Mouse (Mus musculus): Measurements from ENCODE around the gene 2200002D01Rik. TPM values are rescaled to one million over a fixed set of nuclear protein-coding genes. Genes with fewer than 3 reads are reported as not detected.

Gene 2200002D01Rik
- polyA plus RNA-seq, 2 experiments: 1.3 to 4.8 TPM

DNA sequence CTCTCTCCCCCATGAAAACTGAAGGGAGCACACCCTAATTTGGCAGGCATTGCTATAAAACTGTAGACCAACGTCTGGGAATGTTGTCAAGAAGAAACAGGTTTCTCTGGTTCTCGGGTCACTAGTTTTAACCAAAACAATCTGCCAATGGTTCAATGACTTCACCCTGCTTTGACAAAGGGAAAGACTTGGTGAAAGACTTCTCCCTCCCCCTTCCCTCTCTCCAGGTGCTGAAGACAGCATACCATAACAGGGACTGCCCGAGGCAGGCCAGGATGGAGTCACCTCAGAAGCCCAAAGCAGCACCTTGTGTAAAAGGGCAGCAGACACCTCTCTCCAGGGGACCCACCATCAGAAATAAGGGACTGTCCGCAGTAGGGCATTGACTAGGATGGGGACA lies 18.7 kb upstream of the 2200002D01Rik start:
- H3K27me3 ChIP-seq (ENCODE audit: control insufficient read depth, insufficient read depth, low read length): no peaks in the 10 kb centered on the region
- no peak for ATAC-seq (ENCODE audit: insufficient read depth)
- H3K4me3 ChIP-seq (ENCODE audit: insufficient read depth in 1 of 2, low read depth in 2 of 2, low read length in 2 of 2): no peak overlapping the region
- H3K4me1 ChIP-seq (replicated peaks; ENCODE audit: control insufficient read depth in 2 of 2, insufficient read depth in 2 of 2, low read length in 1 of 2): no peaks in the 10 kb centered on the region
- no peak overlapping the region for H3K9ac ChIP-seq (replicated peaks)
- H3K9me3 ChIP-seq (ENCODE audit: control insufficient read depth, low read length): no peaks in the 10 kb centered on the region
- H3K36me3 ChIP-seq (replicated peaks; ENCODE audit: control insufficient read depth, insufficient read depth, low read depth): no peaks in the 10 kb centered on the region
- 71% methylated on average over 4 of the region's 4 CpGs for WGBS (ENCODE audit: insufficient replicate concordance)
- TF ChIP-seq CTCF (IDR thresholded peaks at IDR 0.05; ENCODE audit: low read depth): no peak
- no peak for TF ChIP-seq EP300 (IDR thresholded peaks at IDR 0.05; ENCODE audit: low read depth)
- H3K27ac ChIP-seq: no peak overlapping the region
- H3K4me2 ChIP-seq (ENCODE audit: low read depth): no peak overlapping the region
- DNase-seq (ENCODE audit: low read depth in 3 of 3, low spot score in 3 of 3): no peak

DNA sequence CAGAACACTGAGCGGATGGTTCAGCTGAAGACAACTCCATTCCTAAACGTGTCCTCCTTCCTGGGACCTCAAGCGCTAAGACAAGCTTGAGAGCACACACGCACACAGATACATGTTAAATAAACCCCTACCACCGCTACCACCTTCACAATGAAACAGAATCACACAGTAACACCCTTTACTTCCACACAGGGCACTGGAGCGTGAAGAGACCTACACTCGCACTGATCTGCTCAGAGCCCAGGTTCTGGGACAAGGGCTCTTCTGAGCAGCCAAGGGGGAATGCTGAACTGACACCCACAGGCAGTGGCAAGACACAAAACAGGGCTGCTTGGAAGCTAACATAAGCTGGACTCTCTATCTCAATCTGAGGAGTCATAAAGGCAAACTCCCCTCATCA lies 17.4 kb upstream of the 2200002D01Rik start:
- Histone ChIP-seq H3K27me3 (ENCODE audit: control insufficient read depth, insufficient read depth, low read length) (no peaks in the 10 kb centered on the region), H3K9ac (replicated peaks) (no peak overlapping the region), H3K4me3 (ENCODE audit: insufficient read depth in 1 of 2, low read depth in 2 of 2, low read length in 2 of 2) (no peak overlapping the region), H3K27ac (no peak overlapping the region), H3K9me3 (ENCODE audit: control insufficient read depth, low read length) (no peaks in the 10 kb centered on the region), H3K4me2 (ENCODE audit: low read depth) (no peak overlapping the region), H3K4me1 (replicated peaks; ENCODE audit: control insufficient read depth in 2 of 2, insufficient read depth in 2 of 2, low read length in 1 of 2) (no peaks in the 10 kb centered on the region), H3K36me3 (replicated peaks; ENCODE audit: control insufficient read depth, insufficient read depth, low read depth) (no peaks in the 10 kb centered on the region)
- 76% methylated on average over 7 of the region's 7 CpGs for WGBS (ENCODE audit: insufficient replicate concordance)
- no peak for TF ChIP-seq EP300 (IDR thresholded peaks at IDR 0.05; ENCODE audit: low read depth)
- no peak for DNase-seq (ENCODE audit: low read depth in 3 of 3, low spot score in 3 of 3)
- no peak for ATAC-seq (ENCODE audit: insufficient read depth)

DNA sequence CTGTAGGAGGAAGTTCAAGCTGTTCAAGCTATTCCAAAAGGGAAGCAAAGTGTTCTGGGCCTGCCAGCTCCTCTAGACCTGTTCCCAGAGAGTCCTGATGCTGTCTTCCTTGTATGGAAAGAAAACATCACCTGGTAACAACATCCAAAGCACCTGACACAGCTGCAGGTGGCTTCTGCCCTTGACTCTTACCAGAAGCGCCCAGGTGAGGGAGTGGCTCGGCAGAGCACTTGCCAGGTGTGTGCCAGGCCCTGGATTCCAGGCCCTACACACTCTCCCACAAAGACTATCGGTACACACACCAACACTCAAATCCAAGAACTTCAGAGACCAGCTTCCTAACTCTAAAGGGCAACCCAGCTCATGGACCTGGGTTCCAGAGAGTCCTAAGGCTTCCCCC lies 15.6 kb upstream of the 2200002D01Rik start:
- DNase-seq (ENCODE audit: low read depth in 3 of 3, low spot score in 3 of 3): no peak
- Histone ChIP-seq H3K4me3 (ENCODE audit: insufficient read depth in 1 of 2, low read depth in 2 of 2, low read length in 2 of 2) (no peak overlapping the region), H3K27me3 (ENCODE audit: control insufficient read depth, insufficient read depth, low read length) (no peaks in the 10 kb centered on the region), H3K36me3 (replicated peaks; ENCODE audit: control insufficient read depth, insufficient read depth, low read depth) (no peaks in the 10 kb centered on the region), H3K4me2 (ENCODE audit: low read depth) (no peak overlapping the region), H3K9me3 (ENCODE audit: control insufficient read depth, low read length) (no peaks in the 10 kb centered on the region), H3K27ac (no peak overlapping the region), H3K4me1 (replicated peaks; ENCODE audit: control insufficient read depth in 2 of 2, insufficient read depth in 2 of 2, low read length in 1 of 2) (no peaks in the 10 kb centered on the region), H3K9ac (replicated peaks) (no peak overlapping the region)
- no peak for ATAC-seq (ENCODE audit: insufficient read depth)
- no peak for TF ChIP-seq EP300 (IDR thresholded peaks at IDR 0.05; ENCODE audit: low read depth)
- TF ChIP-seq CTCF (IDR thresholded peaks at IDR 0.05; ENCODE audit: low read depth): no peak
- WGBS (ENCODE audit: insufficient replicate concordance): 75% methylated on average over 3 of the region's 3 CpGs

DNA sequence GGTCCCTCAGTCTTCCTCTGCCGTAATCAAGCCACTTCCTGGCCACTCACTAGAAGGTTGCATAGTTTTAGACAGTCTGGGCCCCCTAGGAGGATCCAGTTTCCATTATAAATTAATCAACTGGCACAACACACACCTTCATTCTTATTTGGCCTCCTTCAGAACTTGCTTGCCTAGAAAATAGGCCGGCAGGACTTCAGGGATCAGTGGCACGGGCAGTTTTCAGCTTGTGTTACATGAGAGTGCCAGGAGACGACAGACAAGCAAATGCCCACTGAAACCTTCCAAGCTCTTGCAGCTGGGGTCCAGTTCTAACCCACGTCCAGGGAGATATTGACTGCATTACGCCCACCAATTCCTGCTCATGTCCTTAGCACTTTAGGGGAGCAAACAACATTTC lies 13.9 kb upstream of the 2200002D01Rik start:
- no peak overlapping the region for H3K9ac ChIP-seq (replicated peaks)
- ATAC-seq (ENCODE audit: insufficient read depth) (no peak), DNase-seq (ENCODE audit: low read depth in 3 of 3, low spot score in 3 of 3) (no peak)
- H3K4me3 ChIP-seq (ENCODE audit: insufficient read depth in 1 of 2, low read depth in 2 of 2, low read length in 2 of 2): no peak overlapping the region
- TF ChIP-seq EP300 (IDR thresholded peaks at IDR 0.05; ENCODE audit: low read depth) (no peak), CTCF (IDR thresholded peaks at IDR 0.05; ENCODE audit: low read depth) (no peak)
- no peaks in the 10 kb centered on the region for H3K9me3 ChIP-seq (ENCODE audit: control insufficient read depth, low read length)
- H3K36me3 ChIP-seq (replicated peaks; ENCODE audit: control insufficient read depth, insufficient read depth, low read depth): no peaks in the 10 kb centered on the region
- H3K27me3 ChIP-seq (ENCODE audit: control insufficient read depth, insufficient read depth, low read length): no peaks in the 10 kb centered on the region
- no peaks in the 10 kb centered on the region for H3K4me1 ChIP-seq (replicated peaks; ENCODE audit: control insufficient read depth in 2 of 2, insufficient read depth in 2 of 2, low read length in 1 of 2)
- no peak overlapping the region for H3K27ac ChIP-seq
- WGBS (ENCODE audit: insufficient replicate concordance): 67% methylated on average over 6 of the region's 6 CpGs
- no peak overlapping the region for H3K4me2 ChIP-seq (ENCODE audit: low read depth)

DNA sequence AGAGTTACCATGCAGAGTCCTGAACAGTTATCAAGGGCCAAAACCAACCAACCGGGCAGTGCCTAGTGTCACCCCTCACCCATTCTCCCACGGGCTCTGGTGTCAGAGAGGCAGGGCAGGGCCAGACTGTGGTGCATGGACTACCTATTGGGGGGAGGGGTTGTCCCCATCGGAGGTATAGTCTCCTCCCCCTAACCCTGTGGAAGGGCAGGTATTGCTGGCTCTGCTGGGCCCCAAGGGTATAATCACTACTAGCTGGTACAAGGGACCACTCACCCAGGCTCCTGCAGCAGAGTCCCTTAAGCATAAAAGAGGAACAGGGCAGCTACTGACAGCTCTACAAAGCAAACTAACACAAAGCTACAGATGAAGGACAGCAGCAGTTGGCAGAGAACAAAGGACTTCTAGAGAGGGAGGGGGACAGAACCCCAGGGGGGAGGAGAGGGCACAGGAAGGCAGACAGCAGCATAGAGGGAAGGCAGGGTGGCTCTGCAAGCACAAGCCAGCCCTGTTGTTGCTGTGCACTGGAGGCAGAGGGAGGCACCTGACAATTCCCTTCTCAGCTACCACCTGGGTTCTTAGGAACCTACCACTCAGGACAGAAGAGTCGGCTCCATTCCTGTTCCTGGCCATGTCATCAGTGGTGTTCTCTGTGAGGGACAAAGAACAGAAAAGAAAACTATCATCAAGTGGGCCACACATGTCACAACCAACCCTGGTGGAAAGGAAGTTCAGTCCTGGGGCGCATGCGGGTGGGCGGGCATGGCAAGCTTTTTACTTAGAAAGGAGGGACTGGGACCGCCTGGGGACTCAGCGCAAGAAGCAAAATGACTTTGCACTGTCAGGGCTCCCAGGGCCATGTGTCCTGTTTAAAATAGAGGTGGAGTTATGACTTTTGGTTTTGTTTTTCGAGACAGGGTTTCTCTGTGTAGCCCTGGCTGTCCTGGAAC lies 11.8 kb upstream of the 2200002D01Rik start:
- H3K27ac ChIP-seq: no peak overlapping the region
- no peak overlapping the region for H3K9ac ChIP-seq (replicated peaks)
- WGBS (ENCODE audit: insufficient replicate concordance): 75% methylated on average over 10 of the region's 10 CpGs
- DNase-seq (ENCODE audit: low read depth in 3 of 3, low spot score in 3 of 3) (no peak), ATAC-seq (ENCODE audit: insufficient read depth) (no peak)
- no peak overlapping the region for H3K4me3 ChIP-seq (ENCODE audit: insufficient read depth in 1 of 2, low read depth in 2 of 2, low read length in 2 of 2)
- no peak overlapping the region for H3K4me2 ChIP-seq (ENCODE audit: low read depth)
- H3K36me3 ChIP-seq (replicated peaks; ENCODE audit: control insufficient read depth, insufficient read depth, low read depth): no peaks in the 10 kb centered on the region
- H3K27me3 ChIP-seq (ENCODE audit: control insufficient read depth, insufficient read depth, low read length): no peaks in the 10 kb centered on the region
- no peaks in the 10 kb centered on the region for H3K4me1 ChIP-seq (replicated peaks; ENCODE audit: control insufficient read depth in 2 of 2, insufficient read depth in 2 of 2, low read length in 1 of 2)
- H3K9me3 ChIP-seq (ENCODE audit: control insufficient read depth, low read length): no peaks in the 10 kb centered on the region
- TF ChIP-seq EP300 (IDR thresholded peaks at IDR 0.05; ENCODE audit: low read depth) (no peak), CTCF (IDR thresholded peaks at IDR 0.05; ENCODE audit: low read depth) (no peak)

Data from liver, embryonic 14.5 days (tissue).